Mouse (Mus musculus) mesoderm, embryonic 11.5 days (tissue): ENCODE measurements around the gene Wbp1.

Experiments
- DNase-seq: peaks from one replicate; pipeline ENCODE4 v3.0.0-alpha.2; 2012; ENCODE audit warnings: low read depth, low spot score

Gene Wbp1

DNA sequence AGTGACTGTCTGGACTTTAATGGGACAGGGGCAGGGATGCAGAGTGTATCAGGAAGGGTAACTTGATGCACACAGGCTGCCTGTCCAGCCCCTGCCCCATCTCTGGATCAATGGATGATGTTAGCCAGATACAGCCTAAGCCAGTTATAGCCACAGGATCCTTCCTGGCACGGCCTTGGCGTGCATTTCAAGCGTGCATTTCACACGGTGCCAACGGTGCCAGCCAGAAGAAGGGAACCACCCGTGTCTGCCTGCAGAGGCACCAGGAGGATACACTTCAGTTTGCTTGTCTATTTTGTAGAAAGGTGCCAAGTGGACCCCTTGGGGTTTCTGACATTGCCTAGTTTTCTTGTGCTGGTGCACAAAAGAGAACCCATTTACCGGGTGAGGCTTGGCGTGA, 18.7 kb upstream of the Wbp1 start:
- no peak for DNase-seq

DNA sequence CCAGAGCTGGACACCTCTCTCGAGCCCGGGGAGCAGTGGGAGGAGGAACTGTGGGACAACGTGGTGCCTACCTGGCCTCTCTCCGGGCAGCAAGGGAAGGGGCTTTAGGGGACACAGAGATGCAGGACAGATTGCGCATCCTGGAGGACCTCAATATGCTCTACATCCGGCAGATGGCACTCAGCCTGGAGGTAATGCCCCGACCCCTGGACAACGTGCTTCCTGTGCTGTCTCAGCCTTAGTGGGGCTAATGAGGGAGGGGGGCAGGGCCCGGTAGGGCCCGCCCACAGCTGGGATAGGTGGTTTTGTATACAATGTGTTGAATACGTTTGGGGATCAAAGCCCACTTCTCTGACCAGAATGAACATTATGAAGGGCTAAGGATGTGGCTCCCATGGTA, 16.7 kb upstream of the Wbp1 start:
- peak; percentile 76 for DNase-seq

DNA sequence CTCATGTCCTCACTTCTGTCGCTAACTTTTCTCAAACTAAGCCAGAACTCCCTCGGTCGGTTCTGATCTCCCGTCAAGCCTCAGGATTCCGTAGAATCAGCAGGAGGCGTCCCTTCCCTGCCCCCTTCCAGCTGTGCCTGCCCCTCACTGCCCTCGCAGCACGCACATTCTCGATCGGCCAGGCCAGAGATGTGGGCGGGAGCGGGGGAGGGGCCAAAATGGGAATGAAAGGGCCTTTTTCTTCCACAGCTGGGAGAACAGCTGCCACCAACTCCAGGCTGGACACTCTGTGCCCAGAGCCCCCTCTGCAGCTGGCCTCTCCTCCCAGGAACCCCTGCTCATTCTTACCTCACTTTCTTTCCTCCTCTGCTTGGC, 16.2 kb upstream of the Wbp1 start:
- peak; percentile 93 for DNase-seq

DNA sequence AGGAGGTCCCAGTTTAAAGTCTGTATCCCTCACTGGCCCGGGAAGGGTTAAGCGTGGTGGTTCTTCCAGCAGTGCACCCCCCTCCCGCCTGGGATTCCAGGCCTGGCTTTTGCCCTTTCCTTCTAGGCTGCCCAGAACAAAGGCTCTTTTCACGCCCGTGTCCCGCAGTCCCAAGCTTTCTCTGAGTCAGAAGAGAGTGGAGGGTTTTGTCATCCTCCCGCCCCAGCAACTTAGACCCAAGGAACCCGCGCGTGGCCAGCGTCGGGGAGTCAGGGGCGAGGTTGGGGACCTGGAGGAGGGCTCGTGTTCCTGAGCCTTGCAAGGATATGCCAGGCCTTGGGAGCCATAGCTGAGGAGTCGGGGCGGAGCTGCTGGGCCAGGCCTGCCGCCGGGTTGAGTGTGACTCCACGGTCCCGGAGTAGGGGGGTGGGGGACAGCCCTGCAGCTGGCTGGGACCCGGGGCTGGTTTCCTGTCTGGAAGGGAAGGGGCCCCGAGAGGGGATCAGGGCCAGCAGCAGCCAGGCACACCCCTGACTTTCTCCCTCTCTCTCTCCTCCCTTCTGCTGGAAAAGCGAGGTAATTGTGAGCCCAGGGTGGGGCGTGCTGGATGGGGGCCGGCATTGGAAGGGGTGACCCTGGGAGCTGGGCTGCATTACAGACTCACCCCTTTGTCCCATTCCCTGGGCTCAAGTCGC, 15.7 kb upstream of the Wbp1 start:
- peak; percentile 91 for DNase-seq

DNA sequence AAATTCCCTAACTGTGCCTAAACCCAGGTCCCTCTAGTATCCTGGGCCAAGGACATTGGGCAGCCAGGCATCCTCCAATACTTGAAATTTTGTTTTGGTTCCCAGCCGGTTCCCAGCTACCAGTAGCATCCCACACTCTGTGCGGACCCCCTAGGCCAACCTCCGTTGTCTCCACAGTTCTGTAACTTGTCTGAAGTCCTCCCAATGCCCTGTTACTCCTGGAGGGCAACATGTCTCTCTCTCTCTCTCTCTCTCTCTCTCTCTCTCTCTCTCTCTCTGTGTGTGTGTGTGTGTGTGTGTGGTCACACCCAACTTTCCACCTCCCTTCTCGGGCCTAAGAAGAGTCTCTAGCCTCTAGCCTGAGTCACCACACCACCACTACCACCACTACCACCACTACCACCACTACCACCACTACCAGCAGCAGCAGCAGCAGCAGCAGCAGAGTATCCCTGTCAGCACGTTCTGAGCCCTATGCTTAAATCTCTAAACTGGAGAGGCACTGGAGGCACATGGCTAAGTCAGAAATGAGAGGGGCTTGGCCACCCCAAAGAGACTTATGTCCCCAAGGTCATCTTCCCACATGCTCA, 15.0 kb upstream of the Wbp1 start:
- DNase-seq = no peak

DNA sequence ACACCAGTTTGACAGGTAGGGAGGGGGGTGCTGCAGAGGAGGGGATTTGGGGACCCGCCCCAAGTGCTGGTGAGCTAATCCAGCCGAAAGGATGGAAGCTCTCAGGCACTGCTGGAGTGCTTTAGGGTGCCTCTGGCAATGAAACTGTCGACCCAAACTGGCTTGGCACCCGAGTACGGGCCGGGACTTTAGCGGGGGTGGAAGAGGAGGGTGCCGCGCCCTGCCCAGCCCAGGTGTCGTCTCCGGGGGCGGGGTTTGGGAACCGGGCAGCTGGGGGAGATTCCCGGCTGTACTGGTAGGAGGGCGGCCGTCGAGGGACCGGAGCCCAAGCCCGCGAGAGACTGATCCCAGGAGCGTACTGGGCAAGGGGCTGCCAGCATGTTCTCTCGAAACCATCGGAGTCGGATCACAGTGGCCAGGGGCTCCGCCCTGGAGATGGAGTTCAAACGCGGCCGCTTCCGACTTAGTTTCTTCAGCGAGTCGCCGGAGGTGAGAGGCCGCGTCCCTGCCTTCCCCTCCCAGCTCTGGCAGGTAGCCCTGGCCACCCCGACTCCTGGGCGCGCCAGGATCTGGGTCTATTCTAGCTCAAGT, 14.3 kb upstream of the Wbp1 start:
- no peak for DNase-seq

DNA sequence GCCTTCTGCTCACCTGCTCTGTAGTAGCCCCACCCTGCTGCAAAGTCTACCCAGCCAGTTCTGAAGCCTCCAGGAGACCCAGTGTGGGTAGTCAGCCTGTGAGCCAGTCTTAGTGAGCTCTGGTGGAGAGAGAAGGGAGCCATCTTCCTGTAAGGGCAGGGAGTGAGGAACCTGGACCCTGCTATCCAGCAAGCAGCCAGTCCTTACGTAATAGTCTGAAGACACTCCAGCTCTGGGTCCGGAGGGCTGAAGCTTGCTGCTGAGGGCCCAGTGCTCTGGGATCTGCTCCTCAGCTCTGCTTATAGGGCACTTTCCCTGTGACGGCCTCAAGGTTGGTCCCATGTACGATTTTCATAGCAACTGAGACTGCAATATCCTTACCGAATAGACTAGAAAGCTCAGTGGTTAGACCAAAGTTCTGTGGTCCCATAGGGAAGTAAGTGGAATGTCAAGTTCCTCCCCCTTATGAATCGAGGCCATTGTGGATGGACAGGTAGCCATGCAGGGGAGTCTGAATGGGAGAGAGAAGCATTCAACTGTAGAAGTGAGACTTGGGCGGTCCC, 13.7 kb upstream of the Wbp1 start, which contains the start of gene Rtkn:
Rtkn (plus strand) TSS at position 513 of the 563 bp plus-strand sequence.
- DNase-seq = no peak

DNA sequence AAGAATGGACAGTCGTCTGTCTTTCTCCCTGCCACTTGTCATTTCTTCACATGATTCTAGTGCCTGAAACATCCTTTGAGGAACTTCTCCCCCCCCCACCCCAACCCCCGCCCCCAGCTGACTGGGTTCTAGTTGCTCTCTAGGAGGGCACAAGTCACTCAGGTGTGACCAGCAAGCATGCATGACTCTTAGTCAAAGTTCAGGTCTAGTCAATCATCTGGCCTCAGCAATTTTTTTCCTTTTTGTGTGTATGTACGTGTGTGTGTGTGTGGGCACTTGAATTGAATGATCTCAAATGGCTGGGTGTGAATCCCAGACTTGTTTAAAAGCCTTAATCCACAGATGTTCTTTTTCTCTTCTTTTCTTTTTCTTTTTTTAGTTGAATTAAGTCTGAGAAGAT, 12.9 kb upstream of the Wbp1 start:
- DNase-seq = no peak

DNA sequence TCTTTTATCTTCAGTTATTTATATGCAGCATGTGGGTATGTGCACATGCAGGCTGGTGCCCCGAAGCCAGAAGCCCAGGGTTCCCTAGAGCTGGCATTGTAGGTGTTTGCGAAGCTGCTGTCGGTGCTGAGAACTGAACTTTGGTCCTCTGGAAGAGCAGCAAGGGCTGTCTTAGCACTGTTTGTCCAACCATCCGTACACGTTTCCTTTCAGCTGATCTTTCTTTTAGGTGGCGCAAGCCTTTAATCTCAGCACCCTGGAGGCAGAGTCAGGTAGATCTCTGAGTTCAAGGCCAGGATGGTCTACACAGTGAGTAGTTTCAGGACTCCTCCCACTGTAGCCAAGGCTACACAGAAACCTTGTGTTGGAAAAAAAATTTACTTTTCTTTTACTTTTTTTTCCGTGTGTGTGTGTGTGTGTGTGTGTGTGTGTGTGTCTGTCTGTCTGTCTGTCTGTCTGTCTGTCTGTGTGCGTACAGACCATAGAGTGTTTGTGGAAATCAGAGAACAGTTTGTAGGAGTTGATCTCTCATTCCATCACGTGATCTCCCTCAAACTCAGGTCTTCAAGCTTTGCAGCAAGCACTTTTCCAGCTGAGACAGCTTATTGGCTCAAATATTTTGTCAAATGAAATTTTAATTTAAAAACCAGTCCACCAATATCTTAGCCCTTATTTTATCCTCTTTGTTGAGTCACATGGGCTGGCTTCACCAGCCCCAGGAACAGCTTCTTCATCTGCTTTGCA, 11.0 kb upstream of the Wbp1 start:
- DNase-seq = no peak

DNA sequence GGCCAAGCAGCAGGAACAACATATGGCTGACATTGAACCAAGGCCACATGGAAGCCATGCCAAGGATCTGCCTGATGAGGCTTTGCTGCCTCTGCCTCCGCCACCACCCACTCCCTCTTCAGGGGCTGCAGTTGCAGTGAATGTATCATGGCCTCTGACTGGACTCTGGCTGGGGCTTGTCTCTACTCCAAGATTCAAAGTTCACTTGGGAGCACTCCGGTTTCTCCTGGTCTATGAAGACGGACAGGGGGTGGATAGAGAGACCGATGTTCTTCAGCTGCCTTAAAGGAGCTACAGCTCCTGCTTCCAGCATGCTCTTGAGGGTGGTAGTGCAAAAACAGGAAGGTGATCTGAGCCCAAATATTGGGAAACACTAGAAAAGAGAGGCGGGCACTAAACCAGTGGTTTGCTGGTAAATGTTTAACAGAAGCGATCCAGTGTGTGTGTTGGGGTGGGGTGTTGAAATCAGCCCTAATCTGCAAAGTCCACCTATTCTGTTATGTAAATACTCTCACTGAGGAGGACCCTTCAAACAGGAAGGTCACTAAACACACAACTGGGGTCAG, 10.2 kb upstream of the Wbp1 start:
- no peak for DNase-seq

DNA sequence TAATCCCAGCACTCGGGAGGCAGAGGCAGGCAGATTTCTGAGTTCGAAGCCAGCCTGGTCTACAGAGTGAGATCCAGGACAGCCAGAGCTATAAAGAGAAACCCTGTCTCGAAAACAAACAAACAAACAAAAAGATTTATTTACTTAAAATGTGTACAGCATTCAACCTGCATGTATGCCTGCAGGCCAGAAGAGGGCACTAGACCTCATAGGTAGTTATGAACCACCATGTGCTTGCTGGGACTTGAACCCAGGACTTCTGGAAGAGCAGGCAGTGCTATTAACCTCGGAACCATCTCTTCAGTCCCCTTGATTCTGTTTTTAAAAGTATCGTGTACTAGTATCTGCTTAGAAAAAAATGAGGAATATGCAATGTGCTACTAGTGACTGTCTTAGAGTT, 6.1 kb upstream of the Wbp1 start:
- no peak for DNase-seq

DNA sequence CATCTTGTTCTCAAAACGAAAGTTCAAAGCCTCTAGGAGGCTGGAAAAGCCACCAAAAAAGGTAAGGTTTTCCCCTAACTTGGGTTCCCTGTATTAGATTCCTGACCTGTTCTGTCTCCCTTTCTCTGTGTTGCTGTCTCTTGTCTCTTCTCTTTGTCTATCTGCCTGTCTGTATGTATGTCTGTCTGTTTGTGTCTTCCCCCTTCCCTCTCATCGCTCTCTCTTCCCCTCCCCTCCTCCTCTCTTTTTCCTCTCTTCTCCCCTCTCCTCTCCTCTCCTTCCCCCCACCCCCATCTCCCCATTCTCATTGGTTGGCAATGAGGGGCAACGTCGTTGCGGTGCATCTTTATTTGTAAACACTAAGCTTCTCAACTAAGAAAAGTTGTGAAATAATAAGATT, 4.0 kb upstream of the Wbp1 start, which contains the start of gene Ino80b:
Ino80b (minus strand) TSS at position 101 of the 400 bp plus-strand sequence.
- no peak for DNase-seq

DNA sequence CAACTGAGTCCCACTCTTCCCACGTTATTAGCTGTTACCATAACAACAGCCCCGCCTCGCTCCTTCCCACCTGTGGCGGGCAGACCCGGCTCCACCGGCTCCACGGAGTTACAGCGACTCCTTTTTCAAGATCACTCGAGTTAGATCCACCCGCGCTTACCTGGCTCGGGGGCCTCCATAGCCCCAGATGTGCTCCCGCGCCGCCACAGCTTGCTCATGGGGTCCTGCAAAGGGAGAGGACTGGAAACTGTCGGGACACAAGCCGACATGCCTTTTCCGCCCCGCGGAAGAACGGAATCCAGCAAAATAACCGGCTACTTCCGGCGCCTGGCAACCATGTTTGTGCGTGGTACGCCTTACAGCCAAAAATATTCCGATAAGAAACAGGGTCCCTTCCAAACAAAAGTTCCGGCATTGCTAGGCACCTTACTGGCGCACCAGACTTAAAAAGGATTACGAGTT, 3.5 kb upstream of the Wbp1 start:
- peak; percentile 91 for DNase-seq

DNA sequence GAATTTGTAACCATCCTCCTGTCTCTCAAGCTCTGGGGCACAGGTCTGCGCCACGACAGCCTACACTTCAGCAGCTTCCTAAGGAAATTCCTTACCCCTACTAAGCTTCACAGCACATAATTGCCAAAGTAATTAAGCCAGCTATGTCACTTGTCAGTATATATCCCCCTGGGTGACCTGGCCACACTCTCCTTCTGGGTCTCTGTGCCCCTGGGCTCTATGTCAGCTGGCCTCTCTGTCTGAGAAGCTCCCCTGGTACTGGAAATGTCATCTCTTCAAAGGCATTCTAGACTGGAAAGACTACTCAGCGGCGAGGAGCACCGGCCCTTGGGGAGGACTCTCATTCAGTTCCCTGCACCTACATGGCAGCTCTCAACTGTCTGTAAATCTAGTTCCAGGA, 1.6 kb upstream of the Wbp1 start:
- DNase-seq = no peak

DNA sequence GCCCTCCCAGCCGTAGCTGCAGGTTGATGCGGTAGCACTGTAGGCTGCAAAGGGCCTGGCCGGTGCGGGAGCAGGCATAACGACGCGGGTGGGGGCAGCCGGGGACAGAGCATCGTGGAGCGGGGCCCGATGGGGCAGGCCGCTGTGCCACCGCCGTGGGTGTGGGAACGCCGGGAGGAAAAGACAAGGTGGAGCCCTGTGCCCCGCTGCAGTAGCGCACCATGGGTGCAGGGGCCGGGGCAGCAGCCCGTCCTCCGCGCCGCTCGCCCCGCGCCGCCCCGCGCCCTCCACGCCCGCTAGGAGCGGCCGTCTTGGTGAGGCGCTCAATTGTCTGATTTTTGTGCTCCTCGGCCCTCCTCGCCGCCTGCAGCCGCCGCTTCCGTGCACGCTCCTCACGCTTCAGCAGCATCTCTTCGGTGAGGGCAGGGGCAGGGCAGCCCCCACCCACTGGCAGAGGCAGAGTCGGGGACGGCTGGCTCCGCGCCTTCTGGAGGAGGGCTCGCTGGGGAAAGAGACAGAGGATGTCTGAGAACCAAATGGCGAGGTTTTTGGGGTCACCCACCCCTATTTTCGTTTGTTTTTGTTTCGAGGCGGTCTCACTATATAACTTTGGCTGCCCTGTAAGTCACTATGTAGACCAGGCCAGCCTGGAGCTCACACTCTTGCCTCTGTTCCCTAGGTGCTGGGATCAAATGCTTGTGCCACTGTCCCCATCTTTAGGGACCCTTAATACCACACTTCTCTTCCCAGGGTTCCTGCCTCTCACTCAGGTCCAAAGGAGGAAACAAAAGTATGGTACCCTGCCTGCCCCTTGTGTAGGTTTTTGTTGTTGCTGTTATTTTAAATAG, 728 bp upstream of the Wbp1 start:
- no peak for DNase-seq

DNA sequence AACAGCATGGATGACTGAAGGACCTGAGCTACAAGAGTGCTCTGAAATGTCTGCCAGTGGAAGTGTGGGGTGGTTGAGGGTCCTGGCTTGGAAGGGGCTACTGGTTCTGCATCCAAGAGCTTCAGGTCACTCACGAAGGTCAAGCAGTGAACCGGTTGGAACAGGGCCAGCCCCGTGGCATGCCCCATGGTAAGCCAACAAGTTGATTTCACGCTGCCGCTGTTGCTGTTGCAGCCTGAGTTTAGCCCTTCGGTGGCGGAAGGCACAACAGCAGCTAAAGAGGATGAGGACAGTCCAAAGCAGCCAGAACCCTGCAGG, 1.7 kb downstream of the Wbp1 start:
- DNase-seq = no peak

DNA sequence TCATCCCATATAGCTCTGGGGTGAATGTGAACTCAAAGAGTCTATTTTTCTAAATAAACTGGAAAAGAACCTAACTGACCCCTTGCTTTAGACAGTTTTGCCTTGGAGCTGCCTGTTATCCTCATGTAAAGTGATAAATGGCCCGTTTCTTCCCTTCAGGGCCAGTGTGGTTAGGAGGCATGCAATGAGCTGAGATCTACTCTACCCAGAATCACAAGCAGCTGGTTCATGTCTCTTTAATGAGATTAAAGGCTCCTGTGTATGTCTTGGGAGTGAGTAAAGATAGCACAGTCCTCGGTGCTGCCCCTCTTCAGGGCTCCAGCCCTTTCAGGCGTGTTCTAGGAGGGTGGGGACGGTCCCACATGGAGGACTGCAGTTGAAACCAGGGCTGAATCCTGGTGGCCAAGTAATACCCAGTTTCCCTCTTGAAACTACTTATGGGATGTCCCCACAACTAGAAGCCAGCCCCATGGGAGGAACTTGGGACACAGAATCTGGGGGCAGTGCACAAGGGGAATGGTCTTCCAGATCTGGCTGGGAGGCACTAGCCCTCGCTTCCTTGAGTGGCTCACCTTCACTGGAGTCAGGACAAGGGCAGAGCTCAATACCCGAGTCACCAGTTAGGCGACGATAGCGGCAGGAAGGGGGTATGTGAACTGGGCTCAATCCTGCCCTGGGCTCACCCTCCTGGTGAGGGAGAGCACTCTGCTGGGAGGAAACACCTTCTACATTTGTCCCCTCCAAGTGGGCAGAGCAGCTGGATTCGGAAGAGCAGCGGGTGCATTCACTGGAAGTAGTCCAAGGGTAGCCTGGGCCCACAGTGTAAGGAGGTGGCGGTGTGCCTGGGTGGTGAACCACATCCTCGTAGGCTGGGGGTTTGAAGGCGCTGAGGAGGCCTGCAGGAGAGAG, 2.3 kb downstream of the Wbp1 start:
- DNase-seq = no peak

DNA sequence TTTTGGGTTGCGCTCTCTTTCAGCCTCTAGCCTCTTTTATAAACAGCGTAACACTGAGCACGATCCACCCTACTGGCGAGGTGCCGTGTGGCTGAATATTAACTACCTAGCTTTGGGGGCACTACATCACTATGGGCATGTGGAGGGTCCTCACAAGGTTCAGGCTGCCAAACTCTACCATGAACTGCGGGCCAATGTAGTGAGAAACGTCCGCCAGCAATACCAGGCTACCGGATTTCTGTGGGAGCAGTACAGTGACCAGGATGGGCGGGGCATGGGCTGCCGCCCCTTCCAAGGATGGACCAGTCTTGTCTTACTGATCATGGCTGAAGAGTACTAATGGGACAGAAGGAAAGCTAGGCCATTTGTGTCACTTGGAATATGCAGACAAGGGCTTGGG, 3.0 kb downstream of the Wbp1 start:
- DNase-seq = no peak

DNA sequence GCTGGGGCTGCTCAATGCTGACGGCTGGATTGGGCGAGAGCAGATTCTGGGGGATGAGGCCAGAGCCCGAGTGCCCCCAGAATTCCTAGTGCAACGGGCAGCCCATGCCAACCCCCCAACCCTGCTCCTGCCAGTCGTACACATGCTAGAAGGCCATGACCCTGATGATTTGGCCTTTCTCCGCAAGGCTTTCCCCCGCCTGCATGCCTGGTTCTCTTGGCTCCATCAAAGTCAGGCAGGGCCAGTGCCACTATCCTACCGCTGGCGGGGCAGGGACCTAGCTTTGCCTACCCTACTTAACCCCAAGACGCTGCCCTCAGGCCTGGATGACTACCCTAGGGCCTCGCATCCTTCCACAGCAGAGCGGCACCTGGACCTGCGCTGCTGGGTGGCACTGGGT, 3.7 kb downstream of the Wbp1 start:
- no peak for DNase-seq

DNA sequence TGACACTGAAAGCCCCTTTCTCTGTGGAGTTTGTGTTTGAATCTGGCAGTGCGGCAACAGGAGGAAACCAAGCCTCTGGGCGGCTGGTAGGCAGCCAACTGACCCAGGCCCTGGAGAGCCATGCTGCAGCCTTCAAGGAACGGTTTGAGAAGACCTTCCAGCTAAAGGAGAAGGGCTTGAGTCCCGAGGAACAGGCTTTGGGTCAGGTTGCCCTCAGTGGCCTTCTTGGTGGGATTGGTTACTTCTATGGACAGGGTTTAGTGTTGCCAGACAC, 4.3 kb downstream of the Wbp1 start:
- no peak for DNase-seq
